Mouse (Mus musculus) spleen, adult 2 months (tissue): ENCODE data around the gene Lhx4.

ENCODE experiments used
- CTCF ChIP-seq: fragments of 200-500 bp; IDR thresholded peaks from 2 replicates; pipeline ENCODE4 v1.5.1; 2011; ENCODE audit warnings: mild to moderate bottlenecking, inconsistent platforms; ENCODE audit not compliant: insufficient read depth, insufficient read length, insufficient replicate concordance; ENCODE audit errors: extremely low read depth
- POLR2A ChIP-seq: fragments of 200-500 bp; IDR thresholded peaks from 2 replicates; pipeline ENCODE4 v1.6.1; 2011; ENCODE audit warnings: low read depth, low read length, inconsistent platforms

- TF ChIP-seq CTCF (no peak), POLR2A (no peak)
These were observed 22.2 kb downstream of the Lhx4 start for GRCm38 (mm10) chr1:155729113-155729795.
